ENCODE assay signal across 9 mouse cellular contexts in the genomic region with DNA sequence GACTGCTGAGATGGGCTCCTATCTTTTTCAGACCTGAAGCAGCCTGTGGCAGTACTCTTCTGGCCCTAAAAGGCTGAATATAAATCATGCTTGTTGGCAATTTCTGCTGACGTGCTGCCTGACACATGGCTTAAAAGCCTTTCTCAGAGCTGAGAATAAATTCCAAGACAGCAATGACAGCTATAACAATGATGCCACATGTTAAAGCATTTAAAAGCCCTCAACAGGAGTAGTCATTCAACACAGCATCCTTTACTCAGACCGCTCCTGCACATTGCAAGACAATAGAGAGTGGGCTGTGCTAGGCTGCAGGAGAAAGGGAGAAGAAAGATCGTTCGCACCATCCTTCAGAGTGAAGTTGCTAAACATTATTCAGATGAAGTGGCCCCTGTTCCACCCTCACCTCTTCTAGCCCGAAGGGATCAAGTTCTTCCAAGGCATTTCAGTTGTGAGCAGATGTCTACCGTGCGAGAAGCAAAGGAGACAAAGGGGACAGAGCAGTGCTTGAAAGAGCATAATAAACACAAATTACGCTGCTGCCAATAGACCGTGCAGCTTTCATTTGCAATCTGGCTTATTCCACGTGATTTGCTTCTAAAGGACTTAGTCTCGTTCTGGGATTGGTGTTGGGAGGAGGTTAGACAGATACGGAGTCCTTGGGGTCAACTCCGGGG.
DNase-seq lines count a peak whose midpoint lies in the region; ATAC-seq and TF ChIP-seq lines count a peak whose summit lies in the region.
"Had no signal": no experiment of that assay in that cellular context is flagged by ENCODE, and none has a peak within 500 bp of the region (broad histone marks: within the 10 kb centered on the region; RNA-seq: fewer than 3 reads in every experiment).

No protein-coding gene starts in this region.

- 15% methylated on average over 13 of the region's 13 CpGs for WGBS in cerebellum, adult 2 months
- 69% methylated on average over 13 of the region's 13 CpGs for WGBS in heart, embryonic 16.5 days

- no peaks in the 10 kb centered on the region for H3K4me1 ChIP-seq in cerebellum, adult 2 months (ENCODE audit: control insufficient read depth, insufficient read depth, low read length)
- H3K4me1 ChIP-seq in heart, embryonic 16.5 days (ENCODE audit: control insufficient read depth, insufficient read depth, low read length): no peaks in the 10 kb centered on the region
- H3K4me1 ChIP-seq: liver, embryonic 13.5 days had no signal

- no peak overlapping the region for H3K9ac ChIP-seq in heart, embryonic 16.5 days (ENCODE audit: low read length)
- H3K9ac ChIP-seq: liver, embryonic 13.5 days had no signal

- H3K9me3 ChIP-seq in heart, embryonic 16.5 days (replicated peaks; ENCODE audit: control insufficient read depth, low read length): no peaks in the 10 kb centered on the region
- H3K9me3 ChIP-seq: liver, embryonic 13.5 days had no signal

- H3K4me3 ChIP-seq in cerebellum, adult 2 months (replicated peaks; ENCODE audit: insufficient read depth, low read depth, low read length): peak overlapping the region; percentile 16
- H3K4me3 ChIP-seq in heart, embryonic 16.5 days (ENCODE audit: low read length): no peak overlapping the region
- H3K4me3 ChIP-seq: liver, embryonic 13.5 days had no signal

- no peaks in the 10 kb centered on the region for H3K36me3 ChIP-seq in heart, embryonic 16.5 days (ENCODE audit: control insufficient read depth, insufficient read depth)
- H3K36me3 ChIP-seq: liver, embryonic 13.5 days had no signal

- no peak for TF ChIP-seq CTCF in cerebellum, adult 2 months (IDR thresholded peaks at IDR 0.05; ENCODE audit: borderline replicate concordance, insufficient read depth, low read depth, low read length)

- no peak overlapping the region for H3K27ac ChIP-seq in cerebellum, adult 2 months (ENCODE audit: insufficient read depth, low read length)
- H3K27ac ChIP-seq in heart, embryonic 16.5 days (ENCODE audit: low read length): peak overlapping the region; percentile 27; the same call in 1 of the 2 replicates
- H3K27ac ChIP-seq: liver, embryonic 13.5 days had no signal

- intact Hi-C loops in left cerebral cortex, postnatal 36 days (cut with DNase I): no loop called here

- no peak for ATAC-seq in heart, embryonic 16.5 days (replicated peaks; ENCODE audit: extremely low read depth, insufficient read depth, low FRiP score)

- TF ChIP-seq POLR2A in cerebellum, adult 2 months (IDR thresholded peaks at IDR 0.05; ENCODE audit: borderline replicate concordance, insufficient read depth, low read length): no peak

- no peak overlapping the region for H3K4me2 ChIP-seq in heart, embryonic 16.5 days (ENCODE audit: low read depth, low read length)
- H3K4me2 ChIP-seq: liver, embryonic 13.5 days had no signal

- DNase-seq in cerebellum, adult 2 months: peak; percentile 1 to 7
- no peak for DNase-seq in cerebellum, adult 9-10 months
- peak; percentile 66 for DNase-seq in adipocyte (ENCODE audit: low spot score)
- DNase-seq in left cerebral cortex, postnatal 36 days (ENCODE audit: low spot score in 2 of 2): peak; percentile 4 to 7
- peak; percentile 5 for DNase-seq in yolk sac, embryonic 10.5 days (ENCODE audit: low spot score)
- no peak for DNase-seq in thymus, postnatal 14 days
- no peak for DNase-seq in right cerebral cortex, postnatal 36 days (ENCODE audit: low spot score in 2 of 2)
- DNase-seq: liver, embryonic 13.5 days had no signal

- no peaks in the 10 kb centered on the region for H3K27me3 ChIP-seq in cerebellum, adult 2 months (ENCODE audit: control insufficient read depth, insufficient read depth, low read length)
- no peaks in the 10 kb centered on the region for H3K27me3 ChIP-seq in heart, embryonic 16.5 days (ENCODE audit: control insufficient read depth, insufficient read depth, low read length)
- H3K27me3 ChIP-seq: liver, embryonic 13.5 days had no signal

Comparison
In these comparisons a context has a peak if more than half of its experiments do, and no peak if none do; other contexts are left out.
1. DNase-seq: peak in cerebellum, adult 2 months (2 of 2), adipocyte (single experiment), left cerebral cortex, postnatal 36 days (2 of 2) and yolk sac, embryonic 10.5 days (single experiment); none in cerebellum, adult 9-10 months (single experiment), thymus, postnatal 14 days (single experiment) and right cerebral cortex, postnatal 36 days (0 of 2).